Mouse (Mus musculus): Measurements from ENCODE around the gene Scarb1.
"Not testable (repeated sequence)": the region's sequence is repeated elsewhere in the genome, so short reads cannot be mapped to it uniquely, and the experiment has no call there.

Scarb1 gene

GRCm38 (mm10) chr5:125340547-125341262 is at the start of gene Scarb1:
Scarb1 (minus strand) TSS chr5:125341094.
- DNase-seq (ENCODE audit: low read depth, low spot score) = peak; percentile 89

GRCm38 (mm10) chr5:125389579-125390441 is 48.9 kb upstream of the Scarb1 start, which contains the start of gene Ubc:
Ubc (minus strand) TSS chr5:125390202.
- DNase-seq (ENCODE audit: low read depth, low spot score) = peak; percentile 93

- peak; percentile 95 for DNase-seq (ENCODE audit: low read depth, low spot score)
Measured at GRCm38 (mm10) chr5:125389131-125389578, 48.3 kb upstream of the Scarb1 start, which contains the start of gene Gm10382. Gm10382 (plus strand) TSS chr5:125389322.

- peak; percentile 38 for DNase-seq (ENCODE audit: low read depth, low spot score)
Measured at GRCm38 (mm10) chr5:125388358-125389092, 47.6 kb upstream of the Scarb1 start.

- not testable (repeated sequence) for DNase-seq (ENCODE audit: low read depth, low spot score)
Measured at GRCm38 (mm10) chr5:125387295-125387694, 46.4 kb upstream of the Scarb1 start.

- DNase-seq (ENCODE audit: low read depth, low spot score) = peak; percentile 42
Measured at GRCm38 (mm10) chr5:125385215-125385940, 44.5 kb upstream of the Scarb1 start.

- peak; percentile 36 for DNase-seq (ENCODE audit: low read depth, low spot score)
Measured at GRCm38 (mm10) chr5:125384512-125385214, 43.8 kb upstream of the Scarb1 start.

- no peak for DNase-seq (ENCODE audit: low read depth, low spot score)
Measured at GRCm38 (mm10) chr5:125383637-125384420, 42.9 kb upstream of the Scarb1 start.

GRCm38 (mm10) chr5:125382673-125383558 is 42.0 kb upstream of the Scarb1 start:
- peak; percentile 76 for DNase-seq (ENCODE audit: low read depth, low spot score)

- no peak for DNase-seq (ENCODE audit: low read depth, low spot score)
Measured at GRCm38 (mm10) chr5:125381954-125382672, 41.2 kb upstream of the Scarb1 start.

GRCm38 (mm10) chr5:125378919-125379318 is 38.0 kb upstream of the Scarb1 start:
- no peak for DNase-seq (ENCODE audit: low read depth, low spot score)

- no peak for DNase-seq (ENCODE audit: low read depth, low spot score)
Measured at GRCm38 (mm10) chr5:125377214-125377613, 36.3 kb upstream of the Scarb1 start.

- DNase-seq (ENCODE audit: low read depth, low spot score) = no peak
Measured at GRCm38 (mm10) chr5:125375871-125376270, 35.0 kb upstream of the Scarb1 start.

GRCm38 (mm10) chr5:125372027-125372426 is 31.1 kb upstream of the Scarb1 start:
- DNase-seq (ENCODE audit: low read depth, low spot score) = no peak

GRCm38 (mm10) chr5:125370950-125371693 is 30.2 kb upstream of the Scarb1 start:
- DNase-seq (ENCODE audit: low read depth, low spot score) = no peak

GRCm38 (mm10) chr5:125368568-125368967 is 27.7 kb upstream of the Scarb1 start:
- DNase-seq (ENCODE audit: low read depth, low spot score) = peak; percentile 84

GRCm38 (mm10) chr5:125368156-125368555 is 27.3 kb upstream of the Scarb1 start:
- DNase-seq (ENCODE audit: low read depth, low spot score) = no peak
